Mouse (Mus musculus): Measurements from ENCODE around the gene Med16. TPM values are rescaled to one million over a fixed set of nuclear protein-coding genes. Genes with fewer than 3 reads are reported as not detected.

Med16 gene
- polyA plus RNA-seq, 1 experiment from 2014 or later = 49.0 TPM

- no peaks in the 10 kb centered on the region for H3K9me3 ChIP-seq (replicated peaks)
- H3K36me3 ChIP-seq (ENCODE audit: poor library complexity, severe bottlenecking) = peaks cover 27% of the 10 kb centered on the region
- H3K9ac ChIP-seq = peak overlapping the region; percentile 94
- 0 out of 2 replicates have a peak, but pooled peaks cover 6% of the 10 kb centered on the region for H3K27me3 ChIP-seq
- 1% methylated on average over 6 of the region's 6 CpGs for WGBS
- peak overlapping the region; percentile 78 for H3K4me2 ChIP-seq
- peak; percentile 15; the same call in 1 of the 2 replicates for ATAC-seq
- H3K4me3 ChIP-seq = peak overlapping the region; percentile 74
- H3K27ac ChIP-seq = peak overlapping the region; percentile 94
- H3K4me1 ChIP-seq = peaks cover 45% of the 10 kb centered on the region
Observed at GRCm38 (mm10) chr10:79873313-79873712, 35.4 kb downstream of the Med16 start.

GRCm38 (mm10) chr10:79872862-79873261, 35.9 kb downstream of the Med16 start:
- H3K9ac ChIP-seq = peak overlapping the region; percentile 94
- peaks cover 45% of the 10 kb centered on the region for H3K4me1 ChIP-seq
- H3K36me3 ChIP-seq (ENCODE audit: poor library complexity, severe bottlenecking) = peaks cover 27% of the 10 kb centered on the region
- no peak for ATAC-seq
- 0 out of 2 replicates have a peak, but pooled peaks cover 6% of the 10 kb centered on the region for H3K27me3 ChIP-seq
- peak overlapping the region; percentile 94 for H3K27ac ChIP-seq
- H3K9me3 ChIP-seq (replicated peaks) = no peaks in the 10 kb centered on the region
- H3K4me3 ChIP-seq = peak overlapping the region; percentile 74
- peak overlapping the region; percentile 78 for H3K4me2 ChIP-seq
- 44% methylated on average over 3 of the region's 3 CpGs for WGBS

- WGBS = 82% methylated on average over 8 of the region's 8 CpGs
- Histone ChIP-seq H3K36me3 (ENCODE audit: poor library complexity, severe bottlenecking) (peaks cover 35% of the 10 kb centered on the region), H3K9me3 (replicated peaks) (no peaks in the 10 kb centered on the region), H3K4me2 (peak overlapping the region; percentile 78), H3K27me3 (no peaks in the 10 kb centered on the region), H3K4me1 (peaks cover 50% of the 10 kb centered on the region), H3K4me3 (peak overlapping the region; percentile 74), H3K9ac (no peak overlapping the region), H3K27ac (no peak overlapping the region; the same call in 1 of the 2 replicates)
- no peak for ATAC-seq
Observed at GRCm38 (mm10) chr10:79871845-79872244, 36.9 kb downstream of the Med16 start.

GRCm38 (mm10) chr10:79866601-79867000, 42.1 kb downstream of the Med16 start:
- no peak for ATAC-seq
- peaks cover 83% of the 10 kb centered on the region for H3K36me3 ChIP-seq (ENCODE audit: poor library complexity, severe bottlenecking)

GRCm38 (mm10) chr10:79865801-79866295, 42.9 kb downstream of the Med16 start:
- Histone ChIP-seq H3K4me1 (peaks cover 28% of the 10 kb centered on the region), H3K27ac (peak overlapping the region; percentile 57), H3K36me3 (ENCODE audit: poor library complexity, severe bottlenecking) (peaks cover 83% of the 10 kb centered on the region)

More at GRCm38 (mm10) chr10:79866601-79867000, 42.1 kb downstream of the Med16 start:
- 87% methylated on average over 11 of the region's 11 CpGs for WGBS
- Histone ChIP-seq H3K4me3 (no peak overlapping the region), H3K27me3 (no peaks in the 10 kb centered on the region), H3K27ac (no peak overlapping the region), H3K9ac (no peak overlapping the region), H3K4me1 (peaks cover 35% of the 10 kb centered on the region), H3K9me3 (replicated peaks) (no peaks in the 10 kb centered on the region), H3K4me2 (no peak overlapping the region)

GRCm38 (mm10) chr10:79865189-79865601, 43.5 kb downstream of the Med16 start:
- no peaks in the 10 kb centered on the region for H3K9me3 ChIP-seq (replicated peaks)
- 67% methylated on average over 12 of the region's 12 CpGs for WGBS
- peaks cover 86% of the 10 kb centered on the region for H3K36me3 ChIP-seq (ENCODE audit: poor library complexity, severe bottlenecking)
- peak; percentile 23 for ATAC-seq
- no peaks in the 10 kb centered on the region for H3K27me3 ChIP-seq
- H3K4me3 ChIP-seq = 0 out of 2 replicates have a peak overlapping the region, but pooled peaks have one; percentile 2
- peaks cover 28% of the 10 kb centered on the region for H3K4me1 ChIP-seq
- H3K4me2 ChIP-seq = no peak overlapping the region; the same call in 1 of the 2 replicates
- H3K27ac ChIP-seq = peak overlapping the region; percentile 57; the same call in 1 of the 2 replicates
- no peak overlapping the region for H3K9ac ChIP-seq

More at GRCm38 (mm10) chr10:79865801-79866295, 42.9 kb downstream of the Med16 start:
- ATAC-seq = no peak; the same call in 1 of the 2 replicates
- H3K9ac ChIP-seq = no peak overlapping the region
- H3K4me2 ChIP-seq = no peak overlapping the region
- 79% methylated on average over 19 of the region's 19 CpGs for WGBS
- no peaks in the 10 kb centered on the region for H3K9me3 ChIP-seq (replicated peaks)
- H3K4me3 ChIP-seq = no peak overlapping the region
- no peaks in the 10 kb centered on the region for H3K27me3 ChIP-seq

GRCm38 (mm10) chr10:79864351-79865188, 44.2 kb downstream of the Med16 start:
- Histone ChIP-seq H3K4me3 (0 out of 2 replicates have a peak overlapping the region, but pooled peaks have one; percentile 2), H3K4me1 (peaks cover 30% of the 10 kb centered on the region), H3K9ac (no peak overlapping the region), H3K27me3 (no peaks in the 10 kb centered on the region), H3K36me3 (ENCODE audit: poor library complexity, severe bottlenecking) (peaks cover 86% of the 10 kb centered on the region), H3K27ac (peak overlapping the region; percentile 57), H3K4me2 (no peak overlapping the region; the same call in 1 of the 2 replicates), H3K9me3 (replicated peaks) (no peaks in the 10 kb centered on the region)
- WGBS = 57% methylated on average over 10 of the region's 10 CpGs
- ATAC-seq = peak; percentile 9

GRCm38 (mm10) chr10:79862925-79863324, 45.8 kb downstream of the Med16 start:
- H3K9ac ChIP-seq = no peak overlapping the region
- peaks cover 39% of the 10 kb centered on the region for H3K4me1 ChIP-seq
- no peaks in the 10 kb centered on the region for H3K9me3 ChIP-seq (replicated peaks)
- H3K36me3 ChIP-seq (ENCODE audit: poor library complexity, severe bottlenecking) = peaks cover 97% of the 10 kb centered on the region
- no peak overlapping the region for H3K4me2 ChIP-seq
- H3K27ac ChIP-seq = no peak overlapping the region
- no peak for ATAC-seq
- 84% methylated on average over 10 of the region's 10 CpGs for WGBS
- no peak overlapping the region for H3K4me3 ChIP-seq
- no peaks in the 10 kb centered on the region for H3K27me3 ChIP-seq

GRCm38 (mm10) chr10:79862049-79862788, 46.5 kb downstream of the Med16 start:
- no peak overlapping the region for H3K9ac ChIP-seq
- WGBS = 82% methylated on average over 23 of the region's 23 CpGs
- H3K4me3 ChIP-seq = no peak overlapping the region
- no peak overlapping the region for H3K27ac ChIP-seq
- H3K4me2 ChIP-seq = no peak overlapping the region
- no peaks in the 10 kb centered on the region for H3K9me3 ChIP-seq (replicated peaks)
- ATAC-seq = no peak
- no peaks in the 10 kb centered on the region for H3K27me3 ChIP-seq
- peaks cover 100% of the 10 kb centered on the region for H3K36me3 ChIP-seq (ENCODE audit: poor library complexity, severe bottlenecking)
- H3K4me1 ChIP-seq = peaks cover 43% of the 10 kb centered on the region

GRCm38 (mm10) chr10:79861230-79862048, 47.3 kb downstream of the Med16 start:
- no peaks in the 10 kb centered on the region for H3K27me3 ChIP-seq
- ATAC-seq = no peak
- H3K9me3 ChIP-seq (replicated peaks) = no peaks in the 10 kb centered on the region
- H3K27ac ChIP-seq = peak overlapping the region; percentile 44; the same call in 1 of the 2 replicates
- peaks cover 49% of the 10 kb centered on the region for H3K4me1 ChIP-seq
- H3K9ac ChIP-seq = no peak overlapping the region
- 81% methylated on average over 25 of the region's 25 CpGs for WGBS
- peaks cover 100% of the 10 kb centered on the region for H3K36me3 ChIP-seq (ENCODE audit: poor library complexity, severe bottlenecking)
- H3K4me3 ChIP-seq = no peak overlapping the region
- H3K4me2 ChIP-seq = no peak overlapping the region

Data from forebrain, embryonic 13.5 days (tissue).